Mouse (Mus musculus) intestine, postnatal 0 days (tissue): ENCODE measurements around the gene Dcun1d5. TPM values are rescaled to one million over a fixed set of nuclear protein-coding genes. Genes with fewer than 3 reads are reported as not detected.
"Not testable (repeated sequence)": the region's sequence is repeated elsewhere in the genome, so short reads cannot be mapped to it uniquely, and the experiment has no call there.

Experiments used
- ATAC-seq: fragments of 200-750 bp; cut with Nextera tagmentation; 2 replicates; pipeline ENCODE4 v1.8.0; 2017; ENCODE audit warnings: mild to moderate bottlenecking, moderate TSS enrichment, moderate library complexity
- H3K27ac ChIP-seq: fragments of 300-500 bp; sonication (generic); 2 replicates; pipeline ENCODE4 v1.5.1; 2014; ENCODE audit warnings: mild to moderate bottlenecking, low read depth, low read length, moderate library complexity
- H3K27me3 ChIP-seq: fragments of 300-500 bp; sonication (generic); replicated peaks from 2 replicates; pipeline ENCODE4 v1.6.1; 2014; ENCODE audit warnings: low read length, mixed read lengths; ENCODE audit not compliant: control insufficient read depth, insufficient read depth
- H3K36me3 ChIP-seq: fragments of 300-500 bp; sonication (generic); 2 replicates; pipeline ENCODE4 v1.6.1; 2014; ENCODE audit warnings: mild to moderate bottlenecking, moderate library complexity; ENCODE audit not compliant: control insufficient read depth, insufficient read depth
- H3K4me1 ChIP-seq: fragments of 300-500 bp; sonication (generic); replicated peaks from 2 replicates; pipeline ENCODE4 v1.6.1; 2014; ENCODE audit warnings: antibody characterized with exemption, low read length, mixed read lengths; ENCODE audit not compliant: control insufficient read depth, insufficient read depth
- H3K4me2 ChIP-seq: fragments of 300-500 bp; sonication (generic); replicated peaks from 2 replicates; pipeline ENCODE4 v1.6.1; 2014; ENCODE audit warnings: low read depth, mild to moderate bottlenecking, moderate library complexity
- H3K4me3 ChIP-seq: fragments of 300-500 bp; sonication (generic); 2 replicates; pipeline ENCODE4 v1.5.1; 2014; ENCODE audit warnings: low read depth, low read length
- H3K9ac ChIP-seq: fragments of 300-500 bp; sonication (generic); 2 replicates; pipeline ENCODE4 v1.6.1; 2014; ENCODE audit warnings: mild to moderate bottlenecking, low read depth, low read length
- H3K9me3 ChIP-seq: fragments of 300-500 bp; sonication (generic); 2 replicates; pipeline ENCODE4 v1.6.1; 2016; ENCODE audit warnings: mixed run types; ENCODE audit not compliant: control insufficient read depth
- CTCF ChIP-seq: sonication (generic); IDR thresholded peaks from 2 replicates; pipeline ENCODE4 v1.5.1; 2016; ENCODE audit warnings: low read depth, mild to moderate bottlenecking, control low read depth, antibody characterized with exemption, moderate library complexity
- WGBS: fragments of 180-500 bp; shearing (Covaris S2); extraction: QIAGEN DNeasy Blood & Tissue Kit; methylation state at CpG from one replicate; pipeline ENCODE4 v1.1.7; 2014; 5-methylcytosine and 5-hydroxymethylcytosine counted together
- polyA plus RNA-seq: library from polyadenylated mRNA; unstranded; fragments of >200 nt; fragmentation: Nextera tagmentation; extraction: Ambion mirVana; gene quantifications from 2 replicates; pipeline ENCODE4 v1.2.1, GENCODE M21; 2015

Dcun1d5 gene
- polyA plus RNA-seq, 1 experiment from 2014 or later = 78.9 TPM

- no peaks in the 10 kb centered on the region for H3K27me3 ChIP-seq
- H3K4me3 ChIP-seq = no peak overlapping the region
- no peak for TF ChIP-seq CTCF
- H3K4me2 ChIP-seq = no peak overlapping the region
- no peaks in the 10 kb centered on the region for H3K36me3 ChIP-seq
- H3K9ac ChIP-seq = no peak overlapping the region
- no peak overlapping the region for H3K27ac ChIP-seq
- 97% methylated on average over 1 of the region's 1 CpGs for WGBS
- ATAC-seq = no peak
- H3K9me3 ChIP-seq = no peaks in the 10 kb centered on the region
- H3K4me1 ChIP-seq = peaks cover 3% of the 10 kb centered on the region; the same call in 1 of the 2 replicates
These were observed 10.6 kb upstream of the Dcun1d5 start for GRCm38 (mm10) chr9:7173756-7174155.

GRCm38 (mm10) chr9:7176618-7177610, 7.4 kb upstream of the Dcun1d5 start:
- Histone ChIP-seq H3K36me3 (0 out of 2 replicates have a peak, but pooled peaks cover 2% of the 10 kb centered on the region), H3K9me3 (no peaks in the 10 kb centered on the region), H3K4me3 (peak overlapping the region; percentile 47), H3K4me2 (peak overlapping the region; percentile 84), H3K9ac (0 out of 2 replicates have a peak overlapping the region, but pooled peaks have one; percentile 40), H3K27ac (no peak overlapping the region), H3K4me1 (peaks cover 3% of the 10 kb centered on the region; the same call in 1 of the 2 replicates), H3K27me3 (no peaks in the 10 kb centered on the region)
- ATAC-seq = peak; percentile 98
- no peak for TF ChIP-seq CTCF
- 11% methylated on average over 41 of the region's 41 CpGs for WGBS

GRCm38 (mm10) chr9:7184897-7185291, 574 bp downstream of the Dcun1d5 start:
- H3K27ac ChIP-seq = peak overlapping the region; percentile 92
- ATAC-seq = peak; percentile 72
- under 1% methylated on average over 27 of the region's 31 CpGs for WGBS

GRCm38 (mm10) chr9:7190694-7191093, 6.4 kb downstream of the Dcun1d5 start:
- H3K36me3 ChIP-seq, H3K9ac ChIP-seq, H3K27me3 ChIP-seq, H3K9me3 ChIP-seq, H3K4me1 ChIP-seq, H3K27ac ChIP-seq, ATAC-seq, H3K4me2 ChIP-seq, H3K4me3 ChIP-seq: not testable (repeated sequence)
- 93% methylated on average over 3 of the region's 3 CpGs for WGBS

More at GRCm38 (mm10) chr9:7184897-7185291, 574 bp downstream of the Dcun1d5 start:
- H3K9ac ChIP-seq = peak overlapping the region; percentile 89
- no peak for TF ChIP-seq CTCF
- 0 out of 2 replicates have a peak, but pooled peaks cover 3% of the 10 kb centered on the region for H3K36me3 ChIP-seq
- H3K4me1 ChIP-seq = no peaks in the 10 kb centered on the region; the same call in 1 of the 2 replicates
- peak overlapping the region; percentile 87 for H3K4me2 ChIP-seq
- H3K4me3 ChIP-seq = peak overlapping the region; percentile 87
- H3K9me3 ChIP-seq = no peaks in the 10 kb centered on the region
- no peaks in the 10 kb centered on the region for H3K27me3 ChIP-seq

- Histone ChIP-seq H3K4me2 (no peak overlapping the region), H3K4me1 (no peaks in the 10 kb centered on the region), H3K4me3 (no peak overlapping the region), H3K27ac (no peak overlapping the region), H3K27me3 (no peaks in the 10 kb centered on the region), H3K9ac (no peak overlapping the region), H3K9me3 (no peaks in the 10 kb centered on the region), H3K36me3 (peaks cover 5% of the 10 kb centered on the region; the same call in 1 of the 2 replicates)
- peak; percentile 75 for TF ChIP-seq CTCF
- WGBS = 44% methylated on average over 2 of the region's 2 CpGs
- no peak for ATAC-seq
These were observed 31.9 kb downstream of the Dcun1d5 start for GRCm38 (mm10) chr9:7216240-7216639.

- peak; percentile 51 for TF ChIP-seq CTCF
- no peak overlapping the region for H3K4me2 ChIP-seq
- no peak overlapping the region for H3K4me3 ChIP-seq
- no peaks in the 10 kb centered on the region for H3K9me3 ChIP-seq
- no peak for ATAC-seq
- no peaks in the 10 kb centered on the region for H3K36me3 ChIP-seq
- no peaks in the 10 kb centered on the region for H3K4me1 ChIP-seq
- H3K27me3 ChIP-seq = no peaks in the 10 kb centered on the region
- no peak overlapping the region for H3K27ac ChIP-seq
- WGBS = 79% methylated on average over 5 of the region's 5 CpGs
- no peak overlapping the region for H3K9ac ChIP-seq
These were observed 36.7 kb downstream of the Dcun1d5 start for GRCm38 (mm10) chr9:7221024-7221423.
